In genomic region chr7:80057002-80057691, GRCm38 (mm10) we compare ENCODE assay signal across 8 mouse cellular contexts. TPM values are rescaled to one million over a fixed set of nuclear protein-coding genes. Genes with fewer than 3 reads are reported as not detected.
DNase-seq lines count a peak whose midpoint lies in the region; ATAC-seq and TF ChIP-seq lines count a peak whose summit lies in the region.

No protein-coding gene starts in this region.

- no peak for TF ChIP-seq EP300 in heart, adult 2 months (IDR thresholded peaks at IDR 0.05; ENCODE audit: insufficient read depth, low read depth, low read length)

- peak in 1 of 2 experiments; percentile 64 for DNase-seq in heart, adult 2 months
- no peak for DNase-seq in heart, postnatal 25 days (ENCODE audit: low spot score)
- DNase-seq in lung, postnatal 36 days = peak; percentile 89
- DNase-seq in layer of hippocampus, postnatal 25 days (ENCODE audit: extremely low spot score in 1 of 2, low spot score in 1 of 2) = no peak
- DNase-seq in cerebellum, adult 11-12 months = no peak

- H3K9me3 ChIP-seq in kidney, embryonic 16.5 days (ENCODE audit: low read length) = no peaks in the 10 kb centered on the region

- peak overlapping the region; percentile 0; the same call in 1 of the 2 replicates for H3K9ac ChIP-seq in heart, adult 2 months (ENCODE audit: low read depth, low read length)
- peak overlapping the region; percentile 46; the same call in 1 of the 2 replicates for H3K9ac ChIP-seq in kidney, embryonic 16.5 days (replicated peaks; ENCODE audit: low read length)

- no peak overlapping the region for H3K4me3 ChIP-seq in heart, adult 2 months
- H3K4me3 ChIP-seq in kidney, embryonic 16.5 days (ENCODE audit: low read length) = no peak overlapping the region

- TF ChIP-seq CTCF in heart, adult 2 months (IDR thresholded peaks at IDR 0.05) = no peak

- no peaks in the 10 kb centered on the region for H3K27me3 ChIP-seq in heart, adult 2 months (ENCODE audit: control insufficient read depth, insufficient read depth, low read length)
- H3K27me3 ChIP-seq in kidney, embryonic 16.5 days (ENCODE audit: insufficient read depth, low read length) = no peaks in the 10 kb centered on the region

- peak; percentile 13; the same call in 1 of the 2 replicates for ATAC-seq in granulocyte monocyte progenitor cell, adult 5-6 weeks (replicated peaks; ENCODE audit: poor library complexity, severe bottlenecking)
- ATAC-seq in kidney, embryonic 16.5 days (ENCODE audit: low FRiP score, low TSS enrichment) = peak; percentile 64
- no peak for ATAC-seq in frontal cortex, adult (ENCODE audit: low TSS enrichment)

- TF ChIP-seq POLR2A in heart, adult 2 months (IDR thresholded peaks at IDR 0.05; ENCODE audit: insufficient read depth, low read depth, low read length) = 0 out of 2 replicates have a peak, but pooled peaks have one; percentile 15

- H3K79me2 ChIP-seq in heart, adult 2 months (replicated peaks; ENCODE audit: control insufficient read depth, insufficient read depth, low read length) = peaks cover 2% of the 10 kb centered on the region; the same call in 1 of the 2 replicates

- peaks cover 14% of the 10 kb centered on the region for H3K36me3 ChIP-seq in heart, adult 2 months (ENCODE audit: control insufficient read depth, insufficient read depth, low read length)
- no peaks in the 10 kb centered on the region for H3K36me3 ChIP-seq in kidney, embryonic 16.5 days (ENCODE audit: insufficient read depth, low read length)

- H3K27ac ChIP-seq in heart, adult 2 months = peak overlapping the region; percentile 94
- peak overlapping the region; percentile 89 for H3K27ac ChIP-seq in kidney, embryonic 16.5 days (ENCODE audit: low read length)

- 17% methylated on average over 4 of the region's 4 CpGs for WGBS in heart, adult 2 months
- 33% methylated on average over 4 of the region's 4 CpGs for WGBS in kidney, embryonic 16.5 days

- H3K4me1 ChIP-seq in heart, adult 2 months (ENCODE audit: control insufficient read depth, insufficient read depth, low read length) = peaks cover 51% of the 10 kb centered on the region
- peaks cover 71% of the 10 kb centered on the region for H3K4me1 ChIP-seq in kidney, embryonic 16.5 days (ENCODE audit: insufficient read depth, low read length)

- intact Hi-C loops in heart, adult 2 months (cut with DNase I) = no loop called here
- intact Hi-C loops in heart, postnatal 25 days (cut with DNase I) = no loop called here

- no peak overlapping the region for H3K4me2 ChIP-seq in kidney, embryonic 16.5 days (replicated peaks; ENCODE audit: low read depth, low read length)

RNA-seq across cellular contexts. Expression of gene Zfp710, which starts 32.5 kb away (rescaled TPM):
- 10 to 100 TPM; 26.9 to 32.2 TPM for total RNA-seq in heart, adult 2 months (2021)
- polyA plus RNA-seq in heart, adult 2 months (2012; rRNA removed) = 33.4 and 35.5 TPM in 2 replicates
- 10 to 100 TPM; 27.7 to 29.9 TPM for total RNA-seq in heart, postnatal 25 days (2021)
- total RNA-seq in granulocyte monocyte progenitor cell, adult 5-6 weeks (2014; fragmentation: Nextera tagmentation) = 26.7 and 27.6 TPM in 2 replicates
- total RNA-seq in granulocyte monocyte progenitor cell, adult 5-6 weeks (2017) = 13.7 and 24.3 TPM in 2 replicates
- 22.6 and 24.7 TPM in 2 replicates for polyA plus RNA-seq in kidney, embryonic 16.5 days (2015; fragmentation: Nextera tagmentation; extraction: Ambion mirVana)
- total RNA-seq in layer of hippocampus, postnatal 25 days (2021) = 10 to 100 TPM; 20.9 to 22.9 TPM

RNA-seq across cellular contexts. Expression of gene Idh2, which starts 58.0 kb away (rescaled TPM):
- 1,000 to 10,000 TPM; 1,877 to 2,293 TPM for total RNA-seq in heart, adult 2 months (2021)
- 1,651 and 1,954 TPM in 2 replicates for polyA plus RNA-seq in heart, adult 2 months (2012; rRNA removed)
- total RNA-seq in heart, postnatal 25 days (2021) = 1,000 to 10,000 TPM; 1,585 to 1,668 TPM
- total RNA-seq in granulocyte monocyte progenitor cell, adult 5-6 weeks (2014; fragmentation: Nextera tagmentation) = 259 and 298 TPM in 2 replicates
- total RNA-seq in granulocyte monocyte progenitor cell, adult 5-6 weeks (2017) = 338 and 368 TPM in 2 replicates
- 782 and 850 TPM in 2 replicates for polyA plus RNA-seq in kidney, embryonic 16.5 days (2015; fragmentation: Nextera tagmentation; extraction: Ambion mirVana)
- 10 to 100 TPM; 62.2 to 67.0 TPM for total RNA-seq in layer of hippocampus, postnatal 25 days (2021)

Comparison
In these comparisons a context has a peak if more than half of its experiments do, and no peak if none do; other contexts are left out.
1. RNA of gene Idh2, which starts 58.0 kb away (total RNA-seq): 1,877 to 2,293 TPM in heart, adult 2 months and 1,585 to 1,668 TPM in heart, postnatal 25 days; 259 to 368 TPM in granulocyte monocyte progenitor cell, adult 5-6 weeks and 62.2 to 67.0 TPM in layer of hippocampus, postnatal 25 days; every median in the first group is over 4 times any median in the second.